Mouse (Mus musculus) gastrocnemius, postnatal 36 days (tissue): ENCODE results near the gene Rbm20. TPM values are rescaled to one million over a fixed set of nuclear protein-coding genes. Genes with fewer than 3 reads are reported as not detected.

ENCODE experiments used
- DNase-seq, 2 experiments: peaks; one replicate each; pipeline ENCODE4 v3.0.0; 2022
- intact Hi-C: fragments of 180-260 bp; cut with DNase I; formaldehyde crosslinking; loops from one replicate; pipeline ENCODE4 v1.15.1; 2025
- total RNA-seq, 2 experiments: library from RNA; stranded (reverse); gene quantifications; 2 replicates each; pipeline ENCODE4 v1.2.3; 2021

The Rbm20 gene
- total RNA-seq, 2 experiments from 2014 or later: 73.8 to 83.8 TPM

- no peak for DNase-seq
- intact Hi-C loops: no loop called here
Observed at GRCm38 (mm10) chr19:53710861-53711260, 33.8 kb downstream of the Rbm20 start.

GRCm38 (mm10) chr19:53711261-53711890, 34.3 kb downstream of the Rbm20 start:
- no peak for DNase-seq
- intact Hi-C loops: no loop called here

GRCm38 (mm10) chr19:53712297-53713025, 35.4 kb downstream of the Rbm20 start:
- no peak for DNase-seq
- intact Hi-C loops: no loop called here

GRCm38 (mm10) chr19:53713364-53713763, 36.3 kb downstream of the Rbm20 start:
- intact Hi-C loops: no loop called here

GRCm38 (mm10) chr19:53716469-53716868, 39.4 kb downstream of the Rbm20 start:
- intact Hi-C loops: no loop called here
- DNase-seq: no peak

More at GRCm38 (mm10) chr19:53713364-53713763, 36.3 kb downstream of the Rbm20 start:
- DNase-seq: no peak

- intact Hi-C loops: no loop called here
- no peak for DNase-seq
Observed at GRCm38 (mm10) chr19:53717364-53717763, 40.3 kb downstream of the Rbm20 start.

GRCm38 (mm10) chr19:53722186-53722585, 45.1 kb downstream of the Rbm20 start:
- intact Hi-C loops: loop anchor here (10.0 kb wide), 1 partner anchor 47 kb away; the partner anchor contains the start of gene Rbm20
- no peak for DNase-seq

GRCm38 (mm10) chr19:53724053-53724452, 46.9 kb downstream of the Rbm20 start:
- intact Hi-C loops: loop anchor here (10.0 kb wide), 1 partner anchor 49 kb away; the partner anchor contains the start of gene Rbm20
- no peak for DNase-seq

- DNase-seq: peak in 1 of 2 experiments; percentile 51
Observed at GRCm38 (mm10) chr19:53726340-53726739, 49.2 kb downstream of the Rbm20 start.

GRCm38 (mm10) chr19:53726755-53727154, 49.6 kb downstream of the Rbm20 start:
- no peak for DNase-seq
- intact Hi-C loops: loop anchor here (5.0 to 10.0 kb wide), 2 partner anchors 52 to 79 kb away; partner anchors contain the start of gene Rbm20

More at GRCm38 (mm10) chr19:53726340-53726739, 49.2 kb downstream of the Rbm20 start:
- intact Hi-C loops: loop anchor here (5.0 to 10.0 kb wide), 2 partner anchors 52 to 79 kb away; partner anchors contain the start of gene Rbm20

- no peak for DNase-seq
- intact Hi-C loops: loop anchor here (5.0 to 10.0 kb wide), 2 partner anchors 52 to 80 kb away; partner anchors contain the start of gene Rbm20
Observed at GRCm38 (mm10) chr19:53727277-53727676, 50.2 kb downstream of the Rbm20 start.

- intact Hi-C loops: loop anchor here (5.0 to 10.0 kb wide), 2 partner anchors 53 to 81 kb away; partner anchors contain the start of gene Rbm20
- DNase-seq: no peak
Observed at GRCm38 (mm10) chr19:53727886-53728669, 51.0 kb downstream of the Rbm20 start.

GRCm38 (mm10) chr19:53729919-53730318, 52.8 kb downstream of the Rbm20 start:
- DNase-seq: peak; percentile 43 to 70
- intact Hi-C loops: loop anchor here (5.0 to 10.0 kb wide), 2 partner anchors 55 to 83 kb away; partner anchors contain the start of gene Rbm20

GRCm38 (mm10) chr19:53731761-53732201, 54.7 kb downstream of the Rbm20 start:
- DNase-seq: no peak
- intact Hi-C loops: no loop called here

GRCm38 (mm10) chr19:53734845-53735244, 57.7 kb downstream of the Rbm20 start:
- intact Hi-C loops: no loop called here

GRCm38 (mm10) chr19:53738701-53739131, 61.6 kb downstream of the Rbm20 start:
- intact Hi-C loops: no loop called here
- DNase-seq: no peak

More at GRCm38 (mm10) chr19:53734845-53735244, 57.7 kb downstream of the Rbm20 start:
- DNase-seq: no peak

- no peak for DNase-seq
- intact Hi-C loops: no loop called here
Observed at GRCm38 (mm10) chr19:53739570-53740266, 62.6 kb downstream of the Rbm20 start.

- no peak for DNase-seq
- intact Hi-C loops: no loop called here
Observed at GRCm38 (mm10) chr19:53740750-53741380, 63.8 kb downstream of the Rbm20 start.

- DNase-seq: no peak
- intact Hi-C loops: no loop called here
Observed at GRCm38 (mm10) chr19:53741902-53742301, 64.8 kb downstream of the Rbm20 start.
